ENCODE assay signal across 9 mouse cellular contexts in genomic region chr11:102392441-102393237, GRCm38 (mm10). TPM values are rescaled to one million over a fixed set of nuclear protein-coding genes. Genes with fewer than 3 reads are reported as not detected.
DNase-seq lines count a peak whose midpoint lies in the region; ATAC-seq lines count a peak whose summit lies in the region.
"Had no signal": no experiment of that assay in that cellular context is flagged by ENCODE, and none has a peak within 500 bp of the region (broad histone marks: within the 10 kb centered on the region; RNA-seq: fewer than 3 reads in every experiment).

No protein-coding gene starts in this region.

- H3K9ac ChIP-seq in heart, embryonic 15.5 days = no peak overlapping the region
- H3K9ac ChIP-seq in hindbrain, embryonic 14.5 days = peak overlapping the region; percentile 96
- peak overlapping the region; percentile 93 for H3K9ac ChIP-seq in midbrain, embryonic 14.5 days (replicated peaks; ENCODE audit: low read length)

- WGBS in heart, embryonic 15.5 days = 15% methylated on average over 15 of the region's 15 CpGs
- WGBS in hindbrain, embryonic 14.5 days = 23% methylated on average over 15 of the region's 15 CpGs
- 20% methylated on average over 15 of the region's 15 CpGs for WGBS in midbrain, embryonic 14.5 days

- H3K4me1 ChIP-seq in heart, embryonic 15.5 days (replicated peaks) = peaks cover 18% of the 10 kb centered on the region
- H3K4me1 ChIP-seq in hindbrain, embryonic 14.5 days (replicated peaks; ENCODE audit: control insufficient read depth, insufficient read depth, low read length) = peaks cover 38% of the 10 kb centered on the region
- peaks cover 42% of the 10 kb centered on the region for H3K4me1 ChIP-seq in midbrain, embryonic 14.5 days (ENCODE audit: control insufficient read depth, insufficient read depth, low read length)

- no peaks in the 10 kb centered on the region for H3K36me3 ChIP-seq in heart, embryonic 15.5 days
- H3K36me3 ChIP-seq in hindbrain, embryonic 14.5 days (replicated peaks; ENCODE audit: control insufficient read depth, insufficient read depth) = no peaks in the 10 kb centered on the region
- no peaks in the 10 kb centered on the region for H3K36me3 ChIP-seq in midbrain, embryonic 14.5 days (ENCODE audit: control insufficient read depth, insufficient read depth, low read length)

- no peaks in the 10 kb centered on the region for H3K9me3 ChIP-seq in heart, embryonic 15.5 days (replicated peaks)
- H3K9me3 ChIP-seq in hindbrain, embryonic 14.5 days (ENCODE audit: control insufficient read depth, low read length) = no peaks in the 10 kb centered on the region
- H3K9me3 ChIP-seq in midbrain, embryonic 14.5 days (ENCODE audit: control insufficient read depth, low read length) = no peaks in the 10 kb centered on the region

- H3K4me2 ChIP-seq in heart, embryonic 15.5 days = peak overlapping the region; percentile 81
- H3K4me2 ChIP-seq in hindbrain, embryonic 14.5 days (replicated peaks) = peak overlapping the region; percentile 89
- peak overlapping the region; percentile 95 for H3K4me2 ChIP-seq in midbrain, embryonic 14.5 days (ENCODE audit: low read length)

- peak; percentile 13; the same call in 1 of the 2 replicates for ATAC-seq in heart, embryonic 15.5 days (replicated peaks; ENCODE audit: insufficient number of reproducible peaks, insufficient read depth, low FRiP score, low read depth)
- peak; percentile 55 for ATAC-seq in hindbrain, embryonic 14.5 days (ENCODE audit: low FRiP score)
- peak; percentile 59 for ATAC-seq in midbrain, embryonic 14.5 days (ENCODE audit: low FRiP score, low TSS enrichment)

- no peak overlapping the region for H3K27ac ChIP-seq in heart, embryonic 15.5 days
- H3K27ac ChIP-seq in hindbrain, embryonic 14.5 days = peak overlapping the region; percentile 98
- peak overlapping the region; percentile 96 for H3K27ac ChIP-seq in midbrain, embryonic 14.5 days (replicated peaks; ENCODE audit: low read depth, low read length)
- H3K27ac ChIP-seq: macrophage had no signal

- intact Hi-C loops in heart, postnatal 25 days (cut with DNase I) = no loop called here

- peak overlapping the region; percentile 43 for H3K4me3 ChIP-seq in heart, embryonic 15.5 days
- H3K4me3 ChIP-seq in hindbrain, embryonic 14.5 days (replicated peaks; ENCODE audit: low read length) = peak overlapping the region; percentile 84
- peak overlapping the region; percentile 89 for H3K4me3 ChIP-seq in midbrain, embryonic 14.5 days (replicated peaks; ENCODE audit: low read depth, low read length)

- no peak for DNase-seq in heart, postnatal 25 days (ENCODE audit: low spot score)
- DNase-seq in ZHBTc4 (ENCODE audit: low read depth, low spot score) = peak; percentile 34
- peak; percentile 32 for DNase-seq in hindbrain, embryonic 14.5 days (ENCODE audit: low spot score)
- no peak for DNase-seq in midbrain, embryonic 14.5 days
- DNase-seq in thymus, postnatal 4 days = no peak
- DNase-seq in adrenal gland, postnatal 4 days (ENCODE audit: low spot score in 2 of 2) = no peak
- no peak for DNase-seq in left cerebral cortex, adult 9 months (ENCODE audit: low spot score in 2 of 2)

- H3K27me3 ChIP-seq in heart, embryonic 15.5 days = peaks cover 31% of the 10 kb centered on the region
- no peaks in the 10 kb centered on the region for H3K27me3 ChIP-seq in hindbrain, embryonic 14.5 days (ENCODE audit: control insufficient read depth, insufficient read depth, low read length)
- H3K27me3 ChIP-seq in midbrain, embryonic 14.5 days (ENCODE audit: control insufficient read depth, insufficient read depth, low read length) = no peaks in the 10 kb centered on the region

RNA-seq across cellular contexts. Expression of gene Rundc3a, which starts 0.6 kb away (rescaled TPM):
- polyA plus RNA-seq in heart, embryonic 15.5 days (2015; fragmentation: Nextera tagmentation; extraction: Ambion mirVana) = 0.64 and 2.5 TPM in 2 replicates
- total RNA-seq in heart, postnatal 25 days (2021) = not detected
- 106 TPM in 2 replicates for polyA plus RNA-seq in hindbrain, embryonic 14.5 days (2014; fragmentation: Nextera tagmentation; extraction: Ambion mirVana)
- 113 and 165 TPM in 2 replicates for polyA plus RNA-seq in midbrain, embryonic 14.5 days (2014; fragmentation: Nextera tagmentation; extraction: Ambion mirVana)
- 10 to 100 TPM; 59.3 to 61.2 TPM for total RNA-seq in adrenal gland, postnatal 4 days (2021)

RNA-seq across cellular contexts. Expression of gene Slc25a39, which starts 15.1 kb away (rescaled TPM):
- 293 and 321 TPM in 2 replicates for polyA plus RNA-seq in heart, embryonic 15.5 days (2015; fragmentation: Nextera tagmentation; extraction: Ambion mirVana)
- total RNA-seq in heart, postnatal 25 days (2021) = 100 to 1,000 TPM; 163 to 175 TPM
- 154 and 157 TPM in 2 replicates for polyA plus RNA-seq in hindbrain, embryonic 14.5 days (2014; fragmentation: Nextera tagmentation; extraction: Ambion mirVana)
- polyA plus RNA-seq in midbrain, embryonic 14.5 days (2014; fragmentation: Nextera tagmentation; extraction: Ambion mirVana) = 132 and 144 TPM in 2 replicates
- 100 to 1,000 TPM; 254 to 261 TPM for total RNA-seq in adrenal gland, postnatal 4 days (2021)

RNA-seq across cellular contexts. Expression of gene Slc4a1, which starts 26.6 kb away (rescaled TPM):
- 20.2 and 31.9 TPM in 2 replicates for polyA plus RNA-seq in heart, embryonic 15.5 days (2015; fragmentation: Nextera tagmentation; extraction: Ambion mirVana)
- 1 to 10 TPM; 5.3 to 9.5 TPM for total RNA-seq in heart, postnatal 25 days (2021)
- polyA plus RNA-seq in hindbrain, embryonic 14.5 days (2014; fragmentation: Nextera tagmentation; extraction: Ambion mirVana) = 1.6 and 3.3 TPM in 2 replicates
- polyA plus RNA-seq in midbrain, embryonic 14.5 days (2014; fragmentation: Nextera tagmentation; extraction: Ambion mirVana) = 0.51 and 2.3 TPM in 2 replicates
- total RNA-seq in adrenal gland, postnatal 4 days (2021) = 100 to 1,000 TPM in 1 of 2 experiments, 10 to 100 TPM in 1; 75.5 to 140 TPM
- polyA plus RNA-seq: macrophage had no signal

RNA-seq across cellular contexts. Expression of gene Grn, which starts 37.5 kb away (rescaled TPM):
- polyA plus RNA-seq in heart, embryonic 15.5 days (2015; fragmentation: Nextera tagmentation; extraction: Ambion mirVana) = 198 and 242 TPM in 2 replicates
- total RNA-seq in heart, postnatal 25 days (2021) = 100 to 1,000 TPM; 101 to 104 TPM
- 52.4 and 63.6 TPM in 2 replicates for polyA plus RNA-seq in hindbrain, embryonic 14.5 days (2014; fragmentation: Nextera tagmentation; extraction: Ambion mirVana)
- 33.1 and 45.5 TPM in 2 replicates for polyA plus RNA-seq in midbrain, embryonic 14.5 days (2014; fragmentation: Nextera tagmentation; extraction: Ambion mirVana)
- total RNA-seq in adrenal gland, postnatal 4 days (2021) = 100 to 1,000 TPM; 170 to 175 TPM

RNA-seq across cellular contexts. Expression of gene Fam171a2, which starts 54.8 kb away (rescaled TPM):
- polyA plus RNA-seq in heart, embryonic 15.5 days (2015; fragmentation: Nextera tagmentation; extraction: Ambion mirVana) = 2.7 and 5.7 TPM in 2 replicates
- 1 to 10 TPM; 5.8 to 6.5 TPM for total RNA-seq in heart, postnatal 25 days (2021)
- 30.9 and 40.4 TPM in 2 replicates for polyA plus RNA-seq in hindbrain, embryonic 14.5 days (2014; fragmentation: Nextera tagmentation; extraction: Ambion mirVana)
- polyA plus RNA-seq in midbrain, embryonic 14.5 days (2014; fragmentation: Nextera tagmentation; extraction: Ambion mirVana) = 28.6 and 50.4 TPM in 2 replicates
- total RNA-seq in adrenal gland, postnatal 4 days (2021) = 10 to 100 TPM; 22.5 to 22.9 TPM
- polyA plus RNA-seq: macrophage had no signal

Comparison
In these comparisons a context has a peak if more than half of its experiments do, and no peak if none do; other contexts are left out.
1. DNase-seq: peak in ZHBTc4 (single experiment) and hindbrain, embryonic 14.5 days (single experiment); none in heart, postnatal 25 days (single experiment), midbrain, embryonic 14.5 days (single experiment), thymus, postnatal 4 days (single experiment), adrenal gland, postnatal 4 days (0 of 2) and left cerebral cortex, adult 9 months (0 of 2).
2. RNA of gene Rundc3a, which starts 0.6 kb away (polyA plus RNA-seq): 113 to 165 TPM in midbrain, embryonic 14.5 days and 106 TPM in hindbrain, embryonic 14.5 days; 0.64 to 2.5 TPM in heart, embryonic 15.5 days; every median in the first group is over 10 times any median in the second.
3. Peak in every context shown above with its lines, with median percentiles within 50 percentile points of each other: ATAC-seq, H3K4me2 ChIP-seq and H3K4me3 ChIP-seq.